Mouse (Mus musculus): Measurements from ENCODE around the gene Slc12a6.

- TF ChIP-seq CTCF (IDR thresholded peaks at IDR 0.05; ENCODE audit: borderline replicate concordance, control insufficient read depth, extremely low read depth, insufficient read depth, low read length, poor library complexity) (no peak), POLR2A (IDR thresholded peaks at IDR 0.05; ENCODE audit: control insufficient read depth, extremely low read depth, insufficient read depth, low read length, poor library complexity) (no peak)
These were observed 71.6 kb downstream of the Slc12a6 start for GRCm38 (mm10) chr2:112337211-112337610.
